Mouse (Mus musculus) cortical plate, adult 2 months (tissue): ENCODE results near the gene Med28.

ENCODE experiments used
- CTCF ChIP-seq: fragments of 200-500 bp; IDR thresholded peaks from 2 replicates; pipeline ENCODE4 v1.5.1; 2011; ENCODE audit warnings: mild to moderate bottlenecking, control low read depth, low read length; ENCODE audit not compliant: insufficient read depth; ENCODE audit errors: extremely low read depth
- POLR2A ChIP-seq: fragments of 200-500 bp; IDR thresholded peaks from 2 replicates; pipeline ENCODE4 v1.6.1; 2011; ENCODE audit warnings: mild to moderate bottlenecking, low read length, control low read depth; ENCODE audit not compliant: insufficient read depth; ENCODE audit errors: extremely low read depth

DNA sequence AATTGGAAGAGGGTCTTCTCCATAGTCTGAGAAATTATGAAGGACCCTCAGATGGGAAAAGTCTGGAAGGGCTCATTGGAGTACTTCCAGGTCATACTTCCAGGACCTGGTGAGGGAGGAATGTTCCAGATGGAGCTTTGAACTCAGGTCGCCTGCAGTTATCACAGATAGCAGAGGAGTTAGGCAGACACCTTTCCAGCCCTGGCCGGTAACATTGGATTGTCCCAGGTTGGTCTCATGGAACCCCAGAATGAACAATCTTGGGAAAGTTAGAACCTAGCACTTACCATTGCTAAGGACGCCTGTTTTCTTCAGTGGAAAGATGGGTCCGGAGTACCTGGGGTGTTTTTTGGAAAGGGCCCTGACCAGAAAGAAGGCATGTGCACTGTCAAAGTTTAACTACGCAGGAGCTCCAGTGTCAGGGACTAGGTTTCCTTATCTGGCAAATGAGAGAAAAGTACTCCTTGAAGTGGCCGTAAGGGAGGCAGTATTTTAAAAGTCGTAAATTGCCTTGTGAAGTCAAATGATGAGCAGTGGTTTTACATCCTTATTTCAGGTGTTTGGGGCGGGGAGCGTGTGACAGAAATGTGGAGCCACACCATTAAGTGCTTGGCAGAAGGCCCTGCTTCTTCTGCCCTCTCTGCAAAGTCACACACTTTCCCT is 25.8 kb upstream of the Med28 start:
- no peak for TF ChIP-seq POLR2A
- TF ChIP-seq CTCF, result no peak
